Mouse (Mus musculus): ENCODE measurements at regions not wholly inside any gene's neighbourhood (a gene's known extent, or its start where the extent isn't known, plus 50 kb on each side); places are given as distances from the start of the nearest gene placed in this dataset.

DNA sequence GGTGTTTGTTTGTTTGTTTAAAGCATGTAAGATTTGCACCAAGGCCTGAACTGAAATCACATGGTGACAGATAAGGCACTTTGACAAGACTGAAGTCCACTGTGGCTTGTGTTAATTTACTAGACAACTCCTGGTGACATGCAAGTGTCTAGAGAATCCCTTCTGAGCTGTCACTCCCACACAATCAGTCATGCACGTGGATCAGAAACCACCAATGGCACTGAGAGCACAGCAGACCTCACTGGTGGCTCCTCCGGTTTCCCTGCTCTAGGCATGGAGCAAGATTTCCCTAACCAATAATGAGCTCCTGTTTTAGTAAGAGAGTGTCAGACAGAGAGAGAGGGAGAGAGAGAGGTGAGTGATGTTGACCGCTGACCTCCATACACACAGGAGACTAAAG, 63.1 kb upstream of the Tle3 start:
- no peak for TF ChIP-seq CTCF (IDR thresholded peaks at IDR 0.05)
- no peak overlapping the region for H3K27ac ChIP-seq
- H3K4me3 ChIP-seq = no peak overlapping the region
- no peak for DNase-seq
- intact Hi-C loops (cut with DNase I) = no loop called here

DNA sequence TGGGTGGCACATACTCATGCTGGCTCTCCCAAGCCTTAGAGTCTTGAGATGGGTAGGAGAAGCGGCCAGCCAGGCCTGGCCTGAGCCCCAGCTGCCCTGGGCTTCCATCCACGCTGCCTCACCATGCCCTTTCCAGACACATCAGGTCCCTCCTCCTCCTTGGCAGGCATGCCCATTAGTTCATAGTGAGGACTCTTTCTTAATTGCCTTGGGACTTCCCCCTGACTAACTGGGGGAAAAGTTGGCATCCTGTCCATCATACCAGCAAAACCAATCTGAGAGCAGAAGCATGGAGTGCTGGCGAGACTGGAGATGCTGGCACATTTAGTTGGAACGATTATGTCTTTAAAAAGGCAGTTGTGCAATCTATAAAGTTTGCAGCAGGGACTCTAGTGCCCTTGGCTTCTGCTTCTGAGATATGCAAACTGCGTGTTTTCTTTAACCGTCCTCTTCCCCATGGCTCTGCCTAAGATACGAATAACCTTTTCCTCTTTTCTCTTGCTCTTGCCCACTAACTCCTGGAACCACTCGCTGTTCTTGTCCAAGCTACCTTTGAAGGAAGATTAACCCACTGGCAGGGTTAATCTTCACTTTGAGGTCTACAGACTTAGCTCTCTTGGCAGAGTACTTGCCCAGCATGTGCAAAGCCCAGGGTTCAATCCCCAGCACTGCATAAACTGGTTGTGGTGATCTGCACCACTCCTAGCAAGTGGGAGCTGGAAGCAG, 62.2 kb upstream of the Tle3 start:
- no peak for TF ChIP-seq CTCF (IDR thresholded peaks at IDR 0.05)
- intact Hi-C loops (cut with DNase I) = loop anchor here (10.0 kb wide), 1 partner anchor 585 kb away; no protein-coding TSS in a partner anchor
- Histone ChIP-seq H3K27ac (no peak overlapping the region), H3K4me3 (no peak overlapping the region)
- peak; percentile 79 for DNase-seq

DNA sequence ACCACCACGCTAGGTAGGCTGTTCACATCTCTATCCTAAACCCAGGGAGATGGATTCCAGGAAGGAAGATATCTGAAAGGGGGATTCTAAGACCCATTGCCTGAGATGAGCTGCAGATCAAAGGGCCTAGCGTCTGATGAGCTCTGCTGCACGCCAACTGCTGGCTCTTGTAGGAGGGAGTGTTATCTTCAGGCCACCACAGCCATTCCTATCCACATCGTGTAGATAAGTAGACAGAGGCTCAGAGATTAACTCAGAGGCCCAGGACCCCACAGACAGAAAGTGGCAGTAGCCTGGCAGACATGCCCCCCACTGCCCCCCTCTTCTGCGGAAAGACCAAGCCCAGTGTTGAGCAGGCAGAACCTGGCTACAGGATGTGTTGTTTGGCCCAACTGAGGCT, 61.6 kb upstream of the Tle3 start:
- H3K27ac ChIP-seq = no peak overlapping the region
- TF ChIP-seq CTCF (IDR thresholded peaks at IDR 0.05) = no peak
- intact Hi-C loops (cut with DNase I) = loop anchor here (10.0 kb wide), 1 partner anchor 584 kb away; no protein-coding TSS in a partner anchor

DNA sequence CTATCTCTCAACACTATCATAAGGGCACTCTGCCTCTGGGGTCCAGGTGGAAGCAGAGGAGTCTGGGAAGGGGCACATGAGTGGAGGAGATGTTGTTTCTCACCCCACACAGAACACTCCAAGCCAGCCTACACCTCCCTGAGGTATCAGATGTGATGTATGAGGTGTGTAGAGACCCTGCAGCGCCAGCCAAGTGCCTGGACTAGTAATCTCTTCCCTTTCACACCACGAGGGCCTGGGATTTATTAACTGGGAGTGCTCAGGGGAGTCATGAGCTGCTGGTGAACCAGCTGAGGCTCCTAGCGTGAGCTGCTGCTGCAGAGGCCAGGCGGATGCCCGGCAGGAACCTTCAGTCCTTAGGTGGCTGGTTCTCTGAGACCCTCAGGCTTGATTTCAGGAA, 60.6 kb upstream of the Tle3 start:
- intact Hi-C loops (cut with DNase I) = loop anchor here (10.0 kb wide), 1 partner anchor 583 kb away; no protein-coding TSS in a partner anchor
- no peak for TF ChIP-seq CTCF (IDR thresholded peaks at IDR 0.05)

More for the DNA sequence above, 61.6 kb upstream of the Tle3 start:
- H3K4me3 ChIP-seq = no peak overlapping the region
- DNase-seq = no peak

DNA sequence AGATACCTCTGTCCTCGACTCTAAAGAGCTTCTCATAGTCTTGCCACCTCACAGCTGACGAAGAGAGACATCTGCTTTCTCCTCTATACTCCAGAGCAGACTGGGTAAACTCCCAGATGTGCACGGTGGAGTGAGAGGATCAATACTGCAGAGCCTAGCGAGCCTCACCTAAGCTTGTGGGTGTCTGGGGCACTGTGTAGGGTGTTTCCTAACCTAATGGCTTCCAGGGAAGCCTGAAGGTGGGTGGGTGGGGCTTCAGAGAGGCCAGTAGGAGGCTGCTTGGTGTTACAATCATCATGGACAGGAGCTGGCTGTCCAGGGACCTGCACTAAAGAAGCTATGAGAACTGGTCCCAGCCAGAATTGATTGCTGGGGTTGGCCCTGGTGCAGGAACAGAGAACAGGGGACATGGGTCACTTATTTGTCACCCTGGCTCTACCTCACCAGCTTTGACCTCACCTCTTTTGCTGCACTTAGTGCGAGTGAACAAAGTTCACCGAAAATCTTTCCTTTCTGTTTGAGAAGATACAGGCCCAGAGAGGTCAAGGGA, 57.5 kb upstream of the Tle3 start:
- no peak for TF ChIP-seq CTCF (IDR thresholded peaks at IDR 0.05)
- no peak overlapping the region for H3K27ac ChIP-seq
- intact Hi-C loops (cut with DNase I) = loop anchor here (10.0 kb wide), 1 partner anchor 580 kb away; no protein-coding TSS in a partner anchor
- no peak overlapping the region for H3K4me3 ChIP-seq
- no peak for DNase-seq

More for the DNA sequence above, 60.6 kb upstream of the Tle3 start:
- H3K4me3 ChIP-seq = no peak overlapping the region
- H3K27ac ChIP-seq = no peak overlapping the region
- DNase-seq = no peak

DNA sequence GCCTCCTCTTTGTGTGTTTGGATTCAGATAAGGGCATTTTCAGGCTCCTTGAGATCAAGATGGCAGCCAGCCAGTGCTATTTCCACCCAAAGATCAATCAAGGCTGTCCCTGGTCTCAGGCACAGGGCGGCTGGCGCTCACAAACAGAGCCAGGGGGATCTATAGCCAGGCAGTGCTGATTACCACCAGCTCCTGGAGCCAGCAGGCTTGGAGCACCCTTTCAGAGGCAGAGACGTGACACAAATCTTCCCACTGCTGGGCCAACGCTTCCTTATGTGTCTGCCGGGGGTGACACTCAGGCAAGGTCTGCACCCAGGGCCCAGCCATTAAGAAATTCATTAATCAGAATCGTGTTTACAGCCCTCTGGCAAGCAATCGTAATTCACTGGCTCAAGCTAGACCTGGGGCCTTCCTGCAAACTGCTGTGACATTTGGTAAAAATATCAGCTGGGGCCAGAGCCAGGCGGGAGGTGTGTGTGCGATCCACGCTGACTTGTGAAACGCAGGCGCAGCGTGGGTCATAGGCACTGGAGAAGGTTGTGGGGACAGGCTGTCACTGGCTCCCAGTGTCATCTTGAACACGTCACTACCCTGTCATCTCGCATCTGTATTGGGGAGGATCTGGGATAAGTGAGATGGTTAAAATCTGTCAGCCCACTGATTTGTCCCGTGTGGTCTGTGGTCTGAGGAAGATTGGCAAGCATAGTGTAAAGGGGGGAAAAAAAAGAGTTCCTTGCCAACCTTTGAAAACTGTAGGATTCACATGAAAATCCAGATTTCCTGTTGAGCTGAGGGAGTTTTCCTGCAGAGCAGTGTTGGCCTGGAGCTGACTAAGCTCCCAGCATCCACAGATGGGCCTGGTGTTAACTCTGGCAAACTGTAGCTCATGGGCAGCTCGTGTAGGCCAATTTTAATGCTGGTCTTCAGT, 56.5 kb upstream of the Tle3 start:
- DNase-seq = peak; percentile 78
- intact Hi-C loops (cut with DNase I) = loop anchor here (10.0 kb wide), 1 partner anchor 579 kb away; no protein-coding TSS in a partner anchor
- Histone ChIP-seq H3K27ac (peak overlapping the region; percentile 46; the same call in 1 of the 2 replicates), H3K4me3 (peak overlapping the region; percentile 16; the same call in 1 of the 2 replicates)
- no peak for TF ChIP-seq CTCF (IDR thresholded peaks at IDR 0.05)

DNA sequence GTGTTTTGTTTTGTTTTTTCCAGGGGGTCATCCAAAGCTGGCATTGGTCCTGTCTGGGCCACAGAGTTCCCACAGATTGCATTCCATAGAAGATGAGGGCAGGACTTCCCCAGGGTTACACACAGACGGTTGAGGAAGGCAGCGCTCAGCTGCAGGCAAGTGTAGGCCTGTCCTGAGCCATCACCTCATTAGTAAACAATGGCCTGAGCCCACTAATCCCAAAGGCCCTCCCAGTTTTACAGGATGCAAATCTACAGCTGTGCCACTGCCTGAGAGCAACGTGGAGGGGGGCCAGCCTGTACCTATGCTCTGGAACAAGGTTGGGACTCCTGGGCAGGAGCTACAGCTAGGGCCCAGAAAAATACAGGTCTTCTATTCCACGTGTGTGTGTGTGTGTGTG, 55.7 kb upstream of the Tle3 start:
- H3K27ac ChIP-seq = no peak overlapping the region
- intact Hi-C loops (cut with DNase I) = loop anchor here (10.0 kb wide), 1 partner anchor 578 kb away; no protein-coding TSS in a partner anchor

DNA sequence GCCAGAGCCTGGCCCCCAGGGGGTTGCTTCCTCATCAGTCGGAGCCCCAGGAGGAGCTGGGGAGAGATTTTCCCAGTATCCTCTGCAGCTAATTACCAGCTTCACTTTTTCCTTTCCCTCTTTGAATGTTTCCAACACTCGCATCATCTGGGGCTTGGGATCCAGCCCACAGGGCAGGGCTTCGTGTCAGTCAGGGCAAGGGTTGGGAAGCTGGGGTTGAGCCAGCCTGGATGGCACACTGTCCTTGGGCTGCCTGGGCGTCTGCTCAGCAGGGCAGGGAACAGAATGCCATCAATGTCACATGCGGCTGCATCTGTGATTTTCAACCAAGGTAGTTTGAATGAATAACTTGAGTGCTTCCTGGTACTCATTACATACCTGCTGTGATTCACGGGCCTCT, 52.4 kb upstream of the Tle3 start:
- intact Hi-C loops (cut with DNase I) = loop anchor here (10.0 kb wide), 1 partner anchor 575 kb away; no protein-coding TSS in a partner anchor
- TF ChIP-seq CTCF (IDR thresholded peaks at IDR 0.05) = no peak
- DNase-seq = peak; percentile 49
- Histone ChIP-seq H3K4me3 (no peak overlapping the region), H3K27ac (no peak overlapping the region)

More for the DNA sequence above, 55.7 kb upstream of the Tle3 start:
- TF ChIP-seq CTCF (IDR thresholded peaks at IDR 0.05) = no peak
- DNase-seq = no peak
- no peak overlapping the region for H3K4me3 ChIP-seq

DNA sequence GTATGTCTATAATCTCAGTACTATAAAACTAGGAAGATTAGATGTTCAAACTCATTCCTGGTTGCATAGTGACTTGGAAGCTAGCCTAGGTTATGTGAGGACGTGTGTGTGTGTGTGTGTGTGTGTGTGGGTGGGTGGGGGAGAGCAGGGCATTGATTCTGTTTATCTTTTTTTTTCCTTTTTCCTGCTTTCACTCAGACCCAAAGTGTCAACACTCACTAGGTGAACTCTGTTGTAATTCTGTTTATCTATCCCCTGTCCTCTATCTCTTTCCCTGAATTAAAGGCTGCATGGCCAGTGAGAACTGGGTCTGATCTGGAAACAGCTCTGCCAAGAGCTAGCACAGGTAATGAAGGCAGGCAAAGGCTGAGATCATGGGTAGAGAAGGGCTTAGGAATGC, 50.9 kb upstream of the Tle3 start:
- Histone ChIP-seq H3K27ac (no peak overlapping the region), H3K4me3 (no peak overlapping the region)
- TF ChIP-seq CTCF (IDR thresholded peaks at IDR 0.05) = no peak
- DNase-seq = no peak
- intact Hi-C loops (cut with DNase I) = no loop called here

DNA sequence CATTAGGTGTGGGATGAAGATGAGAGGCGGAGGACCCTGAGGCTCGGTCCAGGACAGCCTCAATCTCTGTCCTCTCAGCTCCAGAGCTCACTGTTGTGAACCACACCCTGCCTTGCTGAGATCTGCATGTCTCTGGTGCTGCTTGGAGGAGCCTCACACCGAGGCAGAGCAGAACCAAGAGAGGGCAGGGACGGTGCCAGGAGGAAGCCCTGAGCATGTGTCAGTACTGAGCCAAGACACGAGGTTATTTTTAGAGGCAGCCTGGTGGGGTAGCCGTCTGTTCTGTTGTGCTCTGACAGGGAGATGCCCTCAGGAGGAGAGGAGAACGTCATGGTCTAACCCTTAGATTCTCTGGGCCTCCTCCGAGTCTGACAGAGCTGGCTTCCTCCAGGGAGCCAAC, 50.3 kb upstream of the Tle3 start:
- no peak overlapping the region for H3K27ac ChIP-seq
- peak; percentile 61 for DNase-seq
- no peak for TF ChIP-seq CTCF (IDR thresholded peaks at IDR 0.05)
- intact Hi-C loops (cut with DNase I) = no loop called here
- H3K4me3 ChIP-seq = no peak overlapping the region

DNA sequence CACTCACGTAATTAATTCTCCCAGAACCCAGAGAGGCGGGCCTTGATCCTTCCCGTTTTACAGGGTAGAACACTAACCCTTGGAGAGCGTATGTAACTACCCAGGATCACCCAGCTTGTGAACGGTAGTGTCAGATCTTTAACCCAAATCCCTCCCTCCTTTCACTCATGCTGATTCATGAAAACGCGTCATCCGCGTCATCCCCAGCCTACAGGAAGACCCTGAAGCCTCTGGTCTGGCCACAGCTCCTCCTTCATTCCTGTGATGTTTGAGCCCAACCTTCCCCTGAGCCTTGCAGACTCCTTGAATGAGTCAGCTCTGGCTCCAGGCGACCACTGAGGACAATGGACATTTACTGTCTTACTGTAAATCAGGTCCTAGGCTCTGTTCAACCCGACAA, 49.8 kb upstream of the Tle3 start:
- Histone ChIP-seq H3K4me3 (no peak overlapping the region), H3K27ac (no peak overlapping the region)
- intact Hi-C loops (cut with DNase I) = no loop called here
- TF ChIP-seq CTCF (IDR thresholded peaks at IDR 0.05) = no peak
- no peak for DNase-seq

Measured in gastrocnemius, adult 2 months (tissue).